ENCODE assay signal across 24 mouse cellular contexts in genomic region chr10:117805919-117806318, GRCm38 (mm10). TPM values are rescaled to one million over a fixed set of nuclear protein-coding genes. Genes with fewer than 3 reads are reported as not detected.
A peak's percentile ranks its signal among the peaks of the same experiment; 100 is the strongest.
DNase-seq lines count a peak whose midpoint lies in the region; ATAC-seq and TF ChIP-seq lines count a peak whose summit lies in the region.
"Had no signal": no experiment of that assay in that cellular context is flagged by ENCODE, and none has a peak within 500 bp of the region (broad histone marks: within the 10 kb centered on the region; RNA-seq: fewer than 3 reads in every experiment).

No protein-coding gene starts in this region.

- H3K36me3 ChIP-seq in E14TG2a.4 (ENCODE audit: insufficient read depth, low read length): 0 out of 2 replicates have a peak, but pooled peaks cover under 1% of the 10 kb centered on the region
- H3K36me3 ChIP-seq in forebrain, embryonic 16.5 days (ENCODE audit: control insufficient read depth, insufficient read depth): no peaks in the 10 kb centered on the region
- no peaks in the 10 kb centered on the region for H3K36me3 ChIP-seq in hindbrain, embryonic 14.5 days (replicated peaks; ENCODE audit: control insufficient read depth, insufficient read depth)
- H3K36me3 ChIP-seq: forebrain, embryonic 15.5 days had no signal

- no peak for ATAC-seq in cerebellum, adult (ENCODE audit: insufficient number of reproducible peaks, low FRiP score, low TSS enrichment)
- no peak for ATAC-seq in forebrain, embryonic 16.5 days
- no peak for ATAC-seq in hindbrain, embryonic 14.5 days (ENCODE audit: low FRiP score)
- ATAC-seq: activated CD4-positive, CD25-positive, alpha-beta regulatory T cell, adult 4 months; CD4-positive, CD25-positive, alpha-beta regulatory T cell, adult 4 months; forebrain, embryonic 13.5 days; forebrain, embryonic 15.5 days; Patski had no signal

- H3K27ac ChIP-seq in forebrain, embryonic 16.5 days (ENCODE audit: low read length): no peak overlapping the region
- H3K27ac ChIP-seq in hindbrain, embryonic 14.5 days: no peak overlapping the region
- H3K27ac ChIP-seq: embryonic facial prominence, embryonic 10.5 days; embryonic facial prominence, embryonic 12.5 days; forebrain, embryonic 13.5 days; forebrain, embryonic 15.5 days had no signal

- peak overlapping the region; percentile 27 for H3K4me3 ChIP-seq in E14TG2a.4 (replicated peaks; ENCODE audit: low read length)
- no peak overlapping the region for H3K4me3 ChIP-seq in forebrain, embryonic 16.5 days (replicated peaks; ENCODE audit: low read length)
- no peak overlapping the region for H3K4me3 ChIP-seq in hindbrain, embryonic 14.5 days (replicated peaks; ENCODE audit: low read length)
- H3K4me3 ChIP-seq: embryonic facial prominence, embryonic 10.5 days; embryonic facial prominence, embryonic 12.5 days; forebrain, embryonic 13.5 days; forebrain, embryonic 15.5 days had no signal

- DNase-seq in ES-CJ7 (ENCODE audit: low read depth, low spot score) (peak; percentile 70), R1 (ENCODE audit: low read depth, low spot score) (peak; percentile 63)
- DNase-seq in hindbrain, embryonic 14.5 days (ENCODE audit: low spot score): no peak
- DNase-seq: adrenal gland, adult 8-10 months; adrenal gland, postnatal 14 days; adrenal gland, postnatal 36 days; B cell, adult 2 months; cerebellum, adult 11 months; cerebellum, adult 18-20 months; cerebellum, adult 9-10 months; cerebellum, postnatal 10 days; cerebellum, postnatal 25 days had no signal

- TF ChIP-seq CTCF in E14TG2a.4 (conservative IDR thresholded peaks at IDR 0.05; ENCODE audit: low read length): no peak

- H3K27me3 ChIP-seq in E14TG2a.4 (ENCODE audit: insufficient read depth, low read length): no peaks in the 10 kb centered on the region
- no peaks in the 10 kb centered on the region for H3K27me3 ChIP-seq in forebrain, embryonic 16.5 days (replicated peaks; ENCODE audit: control insufficient read depth, insufficient read depth, low read length)
- no peaks in the 10 kb centered on the region for H3K27me3 ChIP-seq in hindbrain, embryonic 14.5 days (ENCODE audit: control insufficient read depth, insufficient read depth, low read length)
- H3K27me3 ChIP-seq: CH12.LX; embryonic facial prominence, embryonic 12.5 days; forebrain, embryonic 13.5 days; forebrain, embryonic 15.5 days; Patski had no signal

- peaks cover 79% of the 10 kb centered on the region for H3K4me1 ChIP-seq in E14TG2a.4 (replicated peaks; ENCODE audit: low read depth, low read length)
- H3K4me1 ChIP-seq in forebrain, embryonic 16.5 days (replicated peaks; ENCODE audit: control insufficient read depth, insufficient read depth, low read length): no peaks in the 10 kb centered on the region
- no peaks in the 10 kb centered on the region for H3K4me1 ChIP-seq in hindbrain, embryonic 14.5 days (replicated peaks; ENCODE audit: control insufficient read depth, insufficient read depth, low read length)
- H3K4me1 ChIP-seq: forebrain, embryonic 15.5 days had no signal

- H3K9ac ChIP-seq in forebrain, embryonic 16.5 days (replicated peaks; ENCODE audit: low read depth, low read length): no peak overlapping the region
- no peak overlapping the region for H3K9ac ChIP-seq in hindbrain, embryonic 14.5 days
- H3K9ac ChIP-seq: embryonic facial prominence, embryonic 12.5 days; forebrain, embryonic 13.5 days; forebrain, embryonic 15.5 days had no signal

- WGBS in forebrain, embryonic 16.5 days: 59% methylated on average over 9 of the region's 9 CpGs
- 50% methylated on average over 9 of the region's 9 CpGs for WGBS in hindbrain, embryonic 14.5 days

- H3K9me3 ChIP-seq in E14TG2a.4 (ENCODE audit: low read length): no peaks in the 10 kb centered on the region
- no peaks in the 10 kb centered on the region for H3K9me3 ChIP-seq in forebrain, embryonic 16.5 days (ENCODE audit: control insufficient read depth, low read length)
- H3K9me3 ChIP-seq in hindbrain, embryonic 14.5 days (ENCODE audit: control insufficient read depth, low read length): no peaks in the 10 kb centered on the region
- H3K9me3 ChIP-seq: embryonic facial prominence, embryonic 10.5 days; embryonic facial prominence, embryonic 12.5 days; forebrain, embryonic 13.5 days; forebrain, embryonic 15.5 days; G1E had no signal

- no peak overlapping the region for H3K4me2 ChIP-seq in forebrain, embryonic 16.5 days (ENCODE audit: low read length)
- H3K4me2 ChIP-seq in hindbrain, embryonic 14.5 days (replicated peaks): no peak overlapping the region
- H3K4me2 ChIP-seq: embryonic facial prominence, embryonic 12.5 days; forebrain, embryonic 13.5 days; forebrain, embryonic 15.5 days had no signal

RNA-seq across cellular contexts. Expression of gene Nup107, which starts 13.4 kb away (rescaled TPM):
- polyA plus RNA-seq in forebrain, embryonic 16.5 days (2015; fragmentation: Nextera tagmentation; extraction: Ambion mirVana): 57.9 and 65.5 TPM in 2 replicates
- polyA plus RNA-seq in hindbrain, embryonic 14.5 days (2014; fragmentation: Nextera tagmentation; extraction: Ambion mirVana): 37.7 and 39.1 TPM in 2 replicates

RNA-seq across cellular contexts. Expression of gene Rap1b, which starts 39.9 kb away (rescaled TPM):
- 145 and 155 TPM in 2 replicates for polyA plus RNA-seq in forebrain, embryonic 16.5 days (2015; fragmentation: Nextera tagmentation; extraction: Ambion mirVana)
- 181 and 195 TPM in 2 replicates for polyA plus RNA-seq in hindbrain, embryonic 14.5 days (2014; fragmentation: Nextera tagmentation; extraction: Ambion mirVana)

RNA-seq across cellular contexts. Expression of gene Slc35e3, which starts 59.8 kb away (rescaled TPM):
- polyA plus RNA-seq in forebrain, embryonic 16.5 days (2015; fragmentation: Nextera tagmentation; extraction: Ambion mirVana): 29.0 and 31.8 TPM in 2 replicates
- polyA plus RNA-seq in hindbrain, embryonic 14.5 days (2014; fragmentation: Nextera tagmentation; extraction: Ambion mirVana): 24.8 and 28.9 TPM in 2 replicates
